Mouse (Mus musculus) adrenal gland, postnatal 36 days (tissue): ENCODE measurements at regions not wholly inside any gene's neighbourhood (a gene's known extent, or its start where the extent isn't known, plus 50 kb on each side); places are given as distances from the start of the nearest gene placed in this dataset.

ENCODE experiments used
- DNase-seq, 2 experiments: peaks; one replicate each; pipeline ENCODE4 v3.0.0; 2021; ENCODE audit warnings: mixed read lengths in 1 of 2

GRCm38 (mm10) chr19:52878812-52879502 is 161.1 kb downstream of the Xpnpep1 start:
- no peak for DNase-seq

GRCm38 (mm10) chr19:52866635-52867034 is 173.4 kb downstream of the Xpnpep1 start:
- DNase-seq, result no peak

- no peak for DNase-seq
These were observed 178.4 kb downstream of the Xpnpep1 start for GRCm38 (mm10) chr19:52861576-52861975.

GRCm38 (mm10) chr19:52854068-52854682 is 185.8 kb downstream of the Xpnpep1 start:
- DNase-seq, result peak in 1 of 2 experiments; percentile 13

- DNase-seq, result no peak
These were observed 223.8 kb downstream of the Xpnpep1 start for GRCm38 (mm10) chr19:52816202-52816601.

- DNase-seq, result no peak
These were observed 228.0 kb downstream of the Xpnpep1 start for GRCm38 (mm10) chr19:52812046-52812445.

- no peak for DNase-seq
These were observed 251.2 kb downstream of the Xpnpep1 start for GRCm38 (mm10) chr19:52788802-52789201.

- no peak for DNase-seq
These were observed 271.1 kb downstream of the Xpnpep1 start for GRCm38 (mm10) chr19:52768761-52769388.

GRCm38 (mm10) chr19:52768117-52768516 is 271.9 kb downstream of the Xpnpep1 start:
- no peak for DNase-seq

- no peak for DNase-seq
These were observed 301.1 kb downstream of the Xpnpep1 start for GRCm38 (mm10) chr19:52738946-52739345.

- DNase-seq, result peak in 1 of 2 experiments; percentile 3
These were observed 318.2 kb downstream of the Xpnpep1 start for GRCm38 (mm10) chr19:52721776-52722175.

- DNase-seq, result no peak
These were observed 324.7 kb downstream of the Xpnpep1 start for GRCm38 (mm10) chr19:52715359-52715758.

GRCm38 (mm10) chr19:52707679-52708078 is 332.3 kb downstream of the Xpnpep1 start:
- DNase-seq, result no peak

- no peak for DNase-seq
These were observed 379.0 kb downstream of the Xpnpep1 start for GRCm38 (mm10) chr19:52661009-52661408.

- no peak for DNase-seq
These were observed 383.3 kb downstream of the Ins1 start for GRCm38 (mm10) chr19:52647066-52648046.

GRCm38 (mm10) chr19:52640228-52640627 is 376.1 kb downstream of the Ins1 start:
- DNase-seq, result no peak

GRCm38 (mm10) chr19:52632501-52632900 is 368.4 kb downstream of the Ins1 start:
- DNase-seq, result no peak

GRCm38 (mm10) chr19:52624310-52624709 is 360.2 kb downstream of the Ins1 start:
- DNase-seq, result no peak

GRCm38 (mm10) chr19:52623496-52623895 is 359.4 kb downstream of the Ins1 start:
- no peak for DNase-seq

GRCm38 (mm10) chr19:52613353-52613752 is 349.3 kb downstream of the Ins1 start:
- DNase-seq, result no peak

- no peak for DNase-seq
These were observed 342.8 kb downstream of the Ins1 start for GRCm38 (mm10) chr19:52606859-52607258.

GRCm38 (mm10) chr19:52600410-52600809 is 336.3 kb downstream of the Ins1 start:
- no peak for DNase-seq
